Mouse (Mus musculus) midbrain, embryonic 12.5 days (tissue): ENCODE data around the gene Opcml. TPM values are rescaled to one million over a fixed set of nuclear protein-coding genes. Genes with fewer than 3 reads are reported as not detected.

Experiments used
- ATAC-seq: fragments of 200-750 bp; cut with Nextera tagmentation; 2 replicates; pipeline ENCODE4 v1.8.0; 2017; ENCODE audit warnings: low read depth, moderate TSS enrichment, moderate library complexity; ENCODE audit not compliant: low FRiP score
- H3K27ac ChIP-seq: fragments of 300-500 bp; sonication (generic); replicated peaks from 2 replicates; pipeline ENCODE4 v1.5.1; 2016; ENCODE audit warnings: mild to moderate bottlenecking
- H3K27me3 ChIP-seq: fragments of 300-500 bp; sonication (generic); 2 replicates; pipeline ENCODE4 v1.6.1; 2016; ENCODE audit warnings: mild to moderate bottlenecking
- H3K36me3 ChIP-seq: fragments of 300-500 bp; sonication (generic); 2 replicates; pipeline ENCODE4 v1.6.1; 2016
- H3K4me1 ChIP-seq: fragments of 300-500 bp; sonication (generic); 2 replicates; pipeline ENCODE4 v1.6.1; 2016
- H3K4me2 ChIP-seq: fragments of 300-500 bp; sonication (generic); replicated peaks from 2 replicates; pipeline ENCODE4 v1.6.1; 2016; ENCODE audit warnings: mild to moderate bottlenecking, moderate library complexity
- H3K4me3 ChIP-seq: fragments of 300-500 bp; sonication (generic); 2 replicates; pipeline ENCODE4 v1.5.1; 2016; ENCODE audit warnings: mild to moderate bottlenecking
- H3K9ac ChIP-seq: fragments of 300-500 bp; sonication (generic); replicated peaks from 2 replicates; pipeline ENCODE4 v1.6.1; 2016; ENCODE audit warnings: mild to moderate bottlenecking, moderate library complexity
- H3K9me3 ChIP-seq: fragments of 300-500 bp; sonication (generic); 2 replicates; pipeline ENCODE4 v1.6.1; 2016; ENCODE audit warnings: mild to moderate bottlenecking
- whole genome bisulfite sequencing: fragments of 180-500 bp; shearing (Covaris S2); methylation state at CpG from one replicate; pipeline ENCODE4 v1.1.7; 2016; 5-methylcytosine and 5-hydroxymethylcytosine counted together
- polyA plus RNA-seq: library from polyadenylated mRNA; unstranded; fragments of >200 nt; fragmentation: Nextera tagmentation; extraction: Ambion mirVana; gene quantifications from 2 replicates; pipeline ENCODE4 v1.2.1, GENCODE M21; 2016

Gene Opcml
- polyA plus RNA-seq, 1 experiment from 2014 or later: 7.0 TPM

DNA sequence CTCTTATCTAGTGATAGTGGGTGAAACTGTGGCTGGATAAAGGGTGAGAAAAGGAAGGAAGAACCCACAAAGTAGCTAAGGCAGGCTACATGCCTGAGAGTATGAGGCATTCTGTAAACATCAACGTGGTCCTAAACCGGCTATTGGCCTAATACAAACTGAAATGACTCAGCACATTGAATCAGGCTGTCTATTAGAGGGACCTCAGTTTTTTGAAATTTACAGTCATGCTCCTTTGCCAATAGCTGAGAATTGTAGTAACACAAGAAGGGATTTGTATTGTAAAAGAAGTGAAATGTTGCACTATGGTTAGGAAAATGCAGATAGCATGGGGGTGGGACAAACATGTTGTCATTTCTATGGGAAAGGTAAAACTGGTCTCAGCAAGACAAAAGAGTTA, 10.4 kb downstream of the Opcml start:
- no peak overlapping the region for H3K4me2 ChIP-seq
- 91% methylated on average over 2 of the region's 2 CpGs for WGBS

DNA sequence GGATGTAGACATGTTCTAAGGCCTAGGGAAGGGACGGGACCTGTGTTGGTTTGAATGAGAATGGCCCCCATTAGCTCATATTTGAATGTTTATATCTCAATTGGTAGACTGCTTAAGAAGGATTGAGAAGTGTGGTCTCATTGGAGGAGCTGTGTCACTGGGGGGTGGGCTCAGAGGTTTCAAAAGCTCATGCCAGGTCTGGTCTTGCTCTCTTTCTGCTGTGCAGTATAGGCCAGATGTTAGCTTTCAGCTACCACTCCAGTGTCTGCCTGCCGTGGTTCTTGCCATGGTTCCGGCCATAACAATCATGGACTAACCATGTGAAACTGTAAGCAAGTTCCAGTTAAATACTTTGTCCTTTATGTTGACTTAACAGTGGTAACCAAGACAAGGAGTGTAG, 11.2 kb downstream of the Opcml start:
- Histone ChIP-seq H3K4me1 (no peaks in the 10 kb centered on the region), H3K27ac (no peak overlapping the region), H3K9me3 (no peaks in the 10 kb centered on the region), H3K9ac (no peak overlapping the region), H3K4me3 (no peak overlapping the region), H3K4me2 (no peak overlapping the region), H3K36me3 (no peaks in the 10 kb centered on the region), H3K27me3 (no peaks in the 10 kb centered on the region)
- WGBS: 85% methylated on average over 3 of the region's 3 CpGs
- no peak for ATAC-seq

More for the DNA sequence above, 10.4 kb downstream of the Opcml start:
- Histone ChIP-seq H3K9me3 (no peaks in the 10 kb centered on the region), H3K4me1 (no peaks in the 10 kb centered on the region), H3K36me3 (no peaks in the 10 kb centered on the region), H3K27ac (no peak overlapping the region), H3K9ac (no peak overlapping the region), H3K27me3 (no peaks in the 10 kb centered on the region), H3K4me3 (no peak overlapping the region)
- ATAC-seq: no peak

DNA sequence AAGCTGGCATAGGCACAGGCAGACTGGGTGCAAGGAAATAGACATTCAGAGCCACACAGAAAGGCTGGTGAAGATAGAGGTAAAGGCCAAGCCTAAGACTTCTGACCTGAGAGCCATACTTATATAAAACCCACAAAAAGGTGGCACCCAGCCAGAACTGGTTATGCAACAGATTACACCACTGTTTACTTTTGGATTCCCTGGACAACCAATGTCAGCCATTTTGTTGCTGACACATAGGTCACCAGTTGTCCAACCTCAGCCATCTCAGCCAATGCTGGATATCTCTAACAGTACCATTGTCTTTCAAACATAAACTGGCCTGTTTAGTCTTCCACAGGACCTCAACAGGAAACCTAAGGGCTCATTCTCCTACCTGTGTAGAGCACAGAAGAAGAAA, 11.8 kb downstream of the Opcml start:
- no peaks in the 10 kb centered on the region for H3K36me3 ChIP-seq
- H3K27ac ChIP-seq: no peak overlapping the region
- no peak overlapping the region for H3K9ac ChIP-seq
- no peaks in the 10 kb centered on the region for H3K9me3 ChIP-seq
- no peak overlapping the region for H3K4me3 ChIP-seq
- no peak overlapping the region for H3K4me2 ChIP-seq
- no peaks in the 10 kb centered on the region for H3K4me1 ChIP-seq
- no peak for ATAC-seq
- H3K27me3 ChIP-seq: no peaks in the 10 kb centered on the region

DNA sequence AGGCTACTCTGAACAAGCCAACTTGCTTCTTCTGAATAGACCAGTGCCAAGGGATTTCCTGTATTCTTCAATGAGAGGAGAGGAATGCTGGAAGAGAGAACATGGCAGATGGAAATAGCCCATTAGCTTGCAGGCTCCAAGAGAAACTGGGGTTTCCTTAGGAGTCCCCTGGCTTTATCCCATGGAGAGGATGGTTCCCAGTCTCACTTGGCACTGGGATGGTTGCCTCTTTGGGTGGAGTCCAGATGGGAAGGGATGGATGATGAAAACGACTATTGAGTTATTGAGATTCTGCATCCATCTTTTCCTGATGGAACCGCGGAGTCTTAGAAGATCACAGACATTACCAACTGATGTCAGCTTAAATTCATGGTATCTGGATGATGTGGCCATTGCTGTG, 13.9 kb downstream of the Opcml start:
- no peaks in the 10 kb centered on the region for H3K4me1 ChIP-seq
- no peak for ATAC-seq
- H3K9ac ChIP-seq: no peak overlapping the region
- no peaks in the 10 kb centered on the region for H3K9me3 ChIP-seq
- H3K27me3 ChIP-seq: no peaks in the 10 kb centered on the region
- no peak overlapping the region for H3K4me2 ChIP-seq
- no peaks in the 10 kb centered on the region for H3K36me3 ChIP-seq
- no peak overlapping the region for H3K4me3 ChIP-seq
- H3K27ac ChIP-seq: no peak overlapping the region
- WGBS: 93% methylated on average over 3 of the region's 3 CpGs

DNA sequence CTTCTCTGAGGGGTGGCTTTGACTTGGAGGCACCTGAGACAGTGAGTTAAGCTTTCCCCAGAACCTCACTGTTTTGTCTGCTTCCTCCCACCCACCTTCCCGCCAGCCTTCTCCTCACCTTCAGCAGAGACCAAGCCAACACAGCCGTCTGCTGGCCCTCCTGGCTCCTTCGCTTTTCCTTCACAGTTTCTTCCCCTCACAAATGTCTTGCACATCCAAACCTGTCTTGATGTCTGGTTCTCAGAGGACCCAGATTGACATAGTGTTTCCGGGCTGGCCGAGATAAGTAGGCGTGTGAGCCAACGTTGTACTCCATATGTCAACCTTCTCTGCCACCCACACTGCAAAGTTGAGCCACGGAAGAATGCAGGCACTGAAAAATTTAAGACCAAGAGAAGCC, 19.2 kb downstream of the Opcml start:
- no peak for ATAC-seq
- H3K4me1 ChIP-seq: no peaks in the 10 kb centered on the region
- no peaks in the 10 kb centered on the region for H3K36me3 ChIP-seq
- no peaks in the 10 kb centered on the region for H3K27me3 ChIP-seq
- H3K9me3 ChIP-seq: no peaks in the 10 kb centered on the region
- no peak overlapping the region for H3K4me2 ChIP-seq
- H3K4me3 ChIP-seq: no peak overlapping the region
- H3K27ac ChIP-seq: no peak overlapping the region
- WGBS: 93% methylated on average over 8 of the region's 8 CpGs
- H3K9ac ChIP-seq: no peak overlapping the region

DNA sequence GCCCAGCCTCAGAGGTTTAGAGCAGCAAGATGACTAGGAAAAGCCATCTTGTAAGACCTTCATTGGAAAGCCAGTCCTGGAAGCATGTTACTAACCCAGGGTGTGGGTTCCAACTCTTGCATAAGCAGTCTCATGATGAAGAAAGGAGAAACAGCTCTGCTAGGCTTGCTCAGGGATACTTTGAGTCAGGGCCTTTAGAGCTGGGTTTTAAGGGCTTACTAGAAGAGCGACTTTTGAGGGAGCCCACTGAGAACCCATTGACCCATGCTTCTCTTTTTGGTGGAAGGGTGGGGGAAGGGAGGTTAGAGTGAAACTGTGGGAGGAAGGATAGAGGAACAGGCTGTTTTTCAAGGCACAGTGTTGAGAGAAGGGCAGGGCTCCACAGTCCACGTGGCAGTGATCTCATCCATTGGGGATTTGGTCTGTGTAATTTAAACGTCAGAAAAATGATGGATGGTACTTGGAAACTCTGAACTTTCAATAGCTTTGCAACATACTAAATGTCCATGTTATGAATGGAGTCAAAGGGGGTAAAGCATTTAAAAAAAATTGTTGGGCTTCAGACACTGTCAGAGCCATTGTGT, 22.7 kb downstream of the Opcml start:
- Histone ChIP-seq H3K36me3 (no peaks in the 10 kb centered on the region), H3K27me3 (no peaks in the 10 kb centered on the region), H3K9ac (no peak overlapping the region), H3K27ac (no peak overlapping the region), H3K4me3 (no peak overlapping the region), H3K9me3 (no peaks in the 10 kb centered on the region), H3K4me1 (no peaks in the 10 kb centered on the region), H3K4me2 (no peak overlapping the region)
- ATAC-seq: no peak
- WGBS: 59% methylated on average over 3 of the region's 3 CpGs

DNA sequence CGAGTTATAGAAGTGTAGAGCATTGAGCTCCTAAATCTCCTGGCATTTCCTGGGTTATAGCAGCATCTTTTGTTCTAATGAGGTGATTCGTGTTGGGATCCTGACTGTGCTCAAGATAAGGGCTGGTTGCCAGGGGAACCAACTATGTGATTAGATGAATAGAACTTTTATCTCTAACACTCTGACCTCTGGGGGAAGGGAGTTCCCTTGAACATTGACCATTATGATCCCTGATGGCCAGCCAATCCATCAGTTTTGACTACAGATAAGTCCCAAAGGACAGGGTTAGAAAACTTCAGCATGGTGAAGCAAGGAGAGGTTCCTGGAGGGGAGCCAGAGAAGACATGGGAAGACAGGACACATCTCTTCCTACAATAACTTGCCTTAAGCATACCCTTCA, 23.6 kb downstream of the Opcml start:
- H3K27me3 ChIP-seq: no peaks in the 10 kb centered on the region
- H3K9me3 ChIP-seq: no peaks in the 10 kb centered on the region
- H3K27ac ChIP-seq: no peak overlapping the region
- 28% methylated on average over 2 of the region's 2 CpGs for WGBS
- H3K4me2 ChIP-seq: no peak overlapping the region
- no peak overlapping the region for H3K4me3 ChIP-seq
- no peak overlapping the region for H3K9ac ChIP-seq
- no peaks in the 10 kb centered on the region for H3K36me3 ChIP-seq
- no peak for ATAC-seq
- no peaks in the 10 kb centered on the region for H3K4me1 ChIP-seq

DNA sequence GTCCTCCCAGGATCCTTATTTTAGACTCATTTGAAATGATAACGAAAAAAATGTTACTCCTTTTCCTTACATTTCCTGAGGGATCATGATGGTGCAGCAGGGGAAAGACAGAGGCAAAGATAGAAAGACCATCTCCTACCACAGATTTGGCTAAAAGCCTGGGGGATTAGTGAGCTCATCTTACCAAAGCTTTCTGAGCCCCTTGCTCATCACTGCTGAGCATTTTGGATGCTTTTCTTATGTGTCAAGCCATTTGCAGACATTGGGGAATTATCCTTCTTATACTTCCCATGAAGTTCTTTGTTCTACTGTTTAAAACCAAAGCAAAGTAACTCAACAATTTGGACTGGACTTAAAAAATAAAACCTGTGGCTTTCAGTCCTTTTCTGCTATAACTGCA, 30.6 kb downstream of the Opcml start:
- no peak overlapping the region for H3K4me3 ChIP-seq
- no peaks in the 10 kb centered on the region for H3K4me1 ChIP-seq
- H3K27ac ChIP-seq: no peak overlapping the region
- no peaks in the 10 kb centered on the region for H3K27me3 ChIP-seq
- ATAC-seq: no peak
- H3K4me2 ChIP-seq: no peak overlapping the region
- WGBS: 71% methylated on average over 1 of the region's 1 CpGs
- no peak overlapping the region for H3K9ac ChIP-seq
- no peaks in the 10 kb centered on the region for H3K9me3 ChIP-seq
- no peaks in the 10 kb centered on the region for H3K36me3 ChIP-seq

DNA sequence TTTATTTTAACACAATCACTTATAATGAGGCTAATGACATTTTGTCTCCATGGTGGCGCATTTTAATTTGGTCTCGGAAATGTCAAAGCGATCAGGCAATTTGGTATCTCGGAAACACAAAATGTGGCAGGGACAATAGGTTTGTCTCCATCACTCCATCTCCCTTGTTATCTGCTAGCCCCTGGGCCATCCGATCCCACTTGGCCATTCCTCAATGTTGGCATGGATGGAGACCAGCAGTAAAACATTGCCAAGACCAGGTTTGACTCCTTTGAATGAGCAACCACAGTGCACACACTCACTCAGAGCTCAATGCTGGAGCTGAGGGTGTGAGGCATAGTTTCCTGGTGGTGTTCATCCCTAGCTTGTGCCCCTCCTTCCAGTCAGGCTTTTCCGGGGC, 32.1 kb downstream of the Opcml start:
- H3K4me1 ChIP-seq: no peaks in the 10 kb centered on the region
- H3K4me3 ChIP-seq: no peak overlapping the region
- no peak for ATAC-seq
- no peaks in the 10 kb centered on the region for H3K27me3 ChIP-seq
- H3K9me3 ChIP-seq: no peaks in the 10 kb centered on the region
- 88% methylated on average over 6 of the region's 6 CpGs for WGBS
- H3K4me2 ChIP-seq: no peak overlapping the region
- H3K9ac ChIP-seq: no peak overlapping the region
- H3K36me3 ChIP-seq: no peaks in the 10 kb centered on the region
- no peak overlapping the region for H3K27ac ChIP-seq

DNA sequence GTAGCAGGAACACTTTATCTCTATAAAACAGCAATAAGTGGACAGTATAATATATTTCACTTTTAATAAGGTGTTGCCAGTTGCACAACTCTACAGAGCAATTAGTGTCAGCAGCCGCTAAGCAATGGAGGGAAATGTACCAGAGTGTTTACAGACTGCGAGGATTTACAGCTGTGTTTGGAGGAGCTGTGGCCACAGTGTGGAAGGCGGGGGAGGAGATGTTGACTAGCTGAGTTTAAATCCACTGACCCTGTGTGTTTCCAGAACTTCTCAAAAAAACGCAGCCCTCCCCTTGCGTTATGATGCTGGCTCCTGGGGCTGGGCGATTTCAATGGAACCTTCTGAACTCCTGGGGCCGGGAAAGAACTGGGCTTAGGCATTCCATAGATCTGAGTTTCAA, 33.8 kb downstream of the Opcml start:
- 80% methylated on average over 7 of the region's 7 CpGs for WGBS
- Histone ChIP-seq H3K36me3 (no peaks in the 10 kb centered on the region), H3K4me3 (no peak overlapping the region), H3K4me1 (no peaks in the 10 kb centered on the region), H3K9ac (no peak overlapping the region), H3K27me3 (no peaks in the 10 kb centered on the region), H3K27ac (no peak overlapping the region), H3K9me3 (no peaks in the 10 kb centered on the region), H3K4me2 (no peak overlapping the region)
- no peak for ATAC-seq

DNA sequence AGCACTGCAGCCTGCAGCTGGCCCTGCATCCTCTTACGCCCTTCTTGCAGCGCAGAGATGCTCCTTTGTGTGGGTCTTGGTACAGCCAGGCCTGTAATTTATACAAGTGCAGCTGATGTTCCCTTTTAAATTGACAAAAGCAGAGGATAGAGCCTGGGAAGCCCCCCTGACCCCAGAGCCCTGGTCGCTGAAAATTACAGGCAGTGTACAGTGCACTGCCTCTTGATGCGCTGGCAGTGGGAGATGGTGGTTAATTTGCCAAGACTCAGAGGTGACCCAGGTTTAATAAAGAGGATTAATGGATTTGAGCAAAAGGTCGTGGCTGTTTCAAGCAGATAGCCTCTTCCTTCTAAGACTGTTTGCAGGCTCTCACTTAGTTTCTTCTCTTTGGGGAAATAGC, 39.9 kb downstream of the Opcml start:
- H3K27me3 ChIP-seq: no peaks in the 10 kb centered on the region
- ATAC-seq: peak; percentile 54; the same call in 1 of the 2 replicates
- 45% methylated on average over 5 of the region's 5 CpGs for WGBS

DNA sequence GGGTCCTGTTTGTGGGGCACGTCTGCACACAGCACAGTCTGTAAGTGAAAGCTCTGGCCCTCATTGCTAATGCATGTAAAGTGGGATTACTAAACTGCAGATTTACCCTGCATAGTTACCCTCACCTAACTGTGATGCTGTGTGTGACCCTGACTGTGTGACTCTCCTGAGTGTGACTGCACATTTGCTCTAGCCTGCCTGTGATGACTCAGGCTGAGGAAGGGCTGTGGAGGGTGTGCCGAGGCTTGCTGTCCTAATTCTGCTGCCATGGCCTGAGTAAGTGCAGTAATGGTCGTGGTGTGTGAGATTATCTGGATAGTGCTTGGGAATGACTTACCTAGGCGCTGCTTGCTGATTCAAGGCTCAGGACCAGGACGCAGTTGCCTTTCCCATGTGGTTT, 52.2 kb downstream of the Opcml start:
- no peaks in the 10 kb centered on the region for H3K9me3 ChIP-seq
- no peak overlapping the region for H3K9ac ChIP-seq
- WGBS: 78% methylated on average over 5 of the region's 5 CpGs
- no peak overlapping the region for H3K4me3 ChIP-seq
- H3K27ac ChIP-seq: no peak overlapping the region
- no peak overlapping the region for H3K4me2 ChIP-seq
- H3K27me3 ChIP-seq: no peaks in the 10 kb centered on the region
- no peaks in the 10 kb centered on the region for H3K4me1 ChIP-seq
- H3K36me3 ChIP-seq: no peaks in the 10 kb centered on the region
- no peak for ATAC-seq

More for the DNA sequence above, 39.9 kb downstream of the Opcml start:
- Histone ChIP-seq H3K36me3 (no peaks in the 10 kb centered on the region), H3K9me3 (no peaks in the 10 kb centered on the region), H3K27ac (peak overlapping the region; percentile 52; the same call in 1 of the 2 replicates), H3K4me1 (peaks cover 4% of the 10 kb centered on the region; the same call in 1 of the 2 replicates), H3K9ac (no peak overlapping the region), H3K4me3 (no peak overlapping the region), H3K4me2 (no peak overlapping the region)

DNA sequence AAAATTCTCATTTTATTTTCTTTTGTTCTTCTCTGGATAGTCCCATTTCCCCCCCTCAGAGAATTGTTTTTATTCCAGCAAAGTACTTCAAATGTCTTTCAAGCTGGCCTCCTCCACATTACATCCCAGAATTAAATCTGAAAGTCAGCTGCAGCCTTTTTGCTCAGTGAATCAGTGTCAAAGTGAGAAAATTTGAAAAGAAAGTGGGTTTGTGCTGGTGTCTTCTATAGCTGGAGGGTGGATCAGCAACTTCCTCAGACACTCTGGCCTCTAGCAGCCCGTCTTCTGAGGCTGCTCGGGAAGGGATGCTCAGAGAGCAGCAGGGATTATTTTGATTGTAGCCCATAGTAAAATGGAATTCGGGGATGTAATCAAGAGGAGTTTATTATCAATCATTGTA, 81.0 kb downstream of the Opcml start:
- Histone ChIP-seq H3K27ac (no peak overlapping the region), H3K4me3 (no peak overlapping the region), H3K4me1 (no peaks in the 10 kb centered on the region), H3K4me2 (no peak overlapping the region), H3K9me3 (no peaks in the 10 kb centered on the region), H3K36me3 (no peaks in the 10 kb centered on the region), H3K9ac (no peak overlapping the region), H3K27me3 (no peaks in the 10 kb centered on the region)
- WGBS: 72% methylated on average over 3 of the region's 3 CpGs
- no peak for ATAC-seq
